Mouse (Mus musculus): ENCODE data around the gene Slc35f6.

DNA sequence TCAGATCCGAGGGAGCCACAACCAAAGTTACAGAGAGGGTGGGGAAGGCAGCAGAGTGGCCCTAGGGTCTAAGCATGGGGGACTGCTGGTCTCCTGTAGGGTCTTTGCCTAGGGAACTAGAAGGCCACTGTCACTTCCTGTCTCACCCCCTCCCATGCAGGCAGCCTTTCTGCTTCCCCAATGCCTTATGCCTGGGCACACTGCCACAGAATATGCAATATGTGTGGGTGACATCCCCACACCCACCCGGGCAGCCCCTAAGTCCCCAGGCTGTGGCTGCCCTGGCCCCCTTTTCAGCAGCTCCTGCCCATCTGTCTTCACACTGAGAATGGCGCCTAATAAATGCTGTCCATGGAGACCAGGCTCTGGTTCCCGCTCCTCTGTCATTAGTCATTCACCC lies 22.8 kb upstream of the Slc35f6 start:
- TF ChIP-seq CTCF (IDR thresholded peaks at IDR 0.05; ENCODE audit: borderline replicate concordance, insufficient read depth, low read length), result no peak
- no peak for TF ChIP-seq POLR2A (IDR thresholded peaks at IDR 0.05; ENCODE audit: low read depth, low read length)

Measured in embryonic fibroblast, embryonic 13.5 days (primary cell).